9 mouse cellular contexts compared by ENCODE assay signal in genomic region chr9:62744558-62745275, GRCm38 (mm10).
A peak's percentile ranks its signal among the peaks of the same experiment; 100 is the strongest.
DNase-seq lines count a peak whose midpoint lies in the region; ATAC-seq and TF ChIP-seq lines count a peak whose summit lies in the region.
"Had no signal": no experiment of that assay in that cellular context is flagged by ENCODE, and none has a peak within 500 bp of the region (broad histone marks: within the 10 kb centered on the region; RNA-seq: fewer than 3 reads in every experiment).

No protein-coding gene starts in this region.

- TF ChIP-seq RAD21 in MEL (IDR thresholded peaks at IDR 0.05; ENCODE audit: low read depth, low read length): peak; percentile 78

- H3K27ac ChIP-seq in forebrain, postnatal 0 days (ENCODE audit: low read depth, low read length): no peak overlapping the region
- H3K27ac ChIP-seq in forebrain, embryonic 13.5 days: no peak overlapping the region
- H3K27ac ChIP-seq in liver, adult 2 months (replicated peaks; ENCODE audit: insufficient read depth, low read depth, low read length): no peak overlapping the region
- no peak overlapping the region for H3K27ac ChIP-seq in liver, embryonic 11.5 days (ENCODE audit: low read depth, low read length)
- no peak overlapping the region for H3K27ac ChIP-seq in MEL (ENCODE audit: control insufficient read depth, low read depth, low read length)
- H3K27ac ChIP-seq in cortical plate, adult 2 months (ENCODE audit: insufficient read depth, low read length): no peak overlapping the region
- no peak overlapping the region for H3K27ac ChIP-seq in lung, embryonic 16.5 days (ENCODE audit: low read length)
- H3K27ac ChIP-seq: limb, embryonic 12.5 days had no signal

- no peak for ATAC-seq in forebrain, postnatal 0 days
- no peak for ATAC-seq in forebrain, embryonic 13.5 days
- no peak for ATAC-seq in liver, embryonic 11.5 days (replicated peaks; ENCODE audit: low FRiP score)
- ATAC-seq in lung, embryonic 16.5 days (ENCODE audit: low read depth): peak; percentile 75
- no peak for ATAC-seq in megakaryocyte-erythroid progenitor cell, adult 5-6 weeks (replicated peaks; ENCODE audit: low FRiP score, low TSS enrichment, poor library complexity, severe bottlenecking)

- no peak overlapping the region for H3K4me3 ChIP-seq in forebrain, postnatal 0 days (ENCODE audit: low read depth, low read length)
- no peak overlapping the region for H3K4me3 ChIP-seq in forebrain, embryonic 13.5 days
- no peak overlapping the region for H3K4me3 ChIP-seq in liver, adult 2 months (ENCODE audit: insufficient read depth, low read depth, low read length)
- no peak overlapping the region for H3K4me3 ChIP-seq in liver, embryonic 11.5 days (ENCODE audit: low read depth, low read length)
- no peak overlapping the region for H3K4me3 ChIP-seq in MEL (ENCODE audit: control insufficient read depth in 1 of 2, insufficient read depth in 1 of 2, low read depth in 2 of 2, low read length in 2 of 2)
- H3K4me3 ChIP-seq in cortical plate, adult 2 months (ENCODE audit: insufficient read depth, low read length): no peak overlapping the region
- no peak overlapping the region for H3K4me3 ChIP-seq in lung, embryonic 16.5 days (ENCODE audit: low read length)
- H3K4me3 ChIP-seq: limb, embryonic 12.5 days had no signal

- H3K4me1 ChIP-seq in forebrain, postnatal 0 days (ENCODE audit: insufficient read depth): no peaks in the 10 kb centered on the region
- no peaks in the 10 kb centered on the region for H3K4me1 ChIP-seq in forebrain, embryonic 13.5 days
- H3K4me1 ChIP-seq in liver, adult 2 months (ENCODE audit: control insufficient read depth, insufficient read depth, low read length): no peaks in the 10 kb centered on the region
- H3K4me1 ChIP-seq in liver, embryonic 11.5 days (replicated peaks; ENCODE audit: control insufficient read depth, insufficient read depth, low read length): no peaks in the 10 kb centered on the region
- H3K4me1 ChIP-seq in MEL (ENCODE audit: control insufficient read depth in 1 of 2, insufficient read depth in 2 of 2, low read length in 2 of 2): no peaks in the 10 kb centered on the region
- H3K4me1 ChIP-seq in cortical plate, adult 2 months (ENCODE audit: control insufficient read depth, insufficient read depth, low read length): no peaks in the 10 kb centered on the region
- H3K4me1 ChIP-seq in lung, embryonic 16.5 days (replicated peaks; ENCODE audit: control insufficient read depth, insufficient read depth, low read length): peaks cover 8% of the 10 kb centered on the region
- H3K4me1 ChIP-seq: limb, embryonic 12.5 days had no signal

- peak; percentile 86 for TF ChIP-seq CTCF in forebrain, postnatal 0 days (IDR thresholded peaks at IDR 0.05; ENCODE audit: low read depth)
- TF ChIP-seq CTCF in liver, adult 2 months (IDR thresholded peaks at IDR 0.05; ENCODE audit: low read depth, low read length): peak; percentile 64
- TF ChIP-seq CTCF in MEL (IDR thresholded peaks at IDR 0.05 in 2 of 3, conservative IDR thresholded peaks at IDR 0.05 in 1 of 3; ENCODE audit: control insufficient read depth in 1 of 3, insufficient read depth in 1 of 3, low read depth in 2 of 3, low read length in 3 of 3, poor library complexity in 1 of 3, severe bottlenecking in 1 of 3): peak; percentile 83 to 87 (median 85)
- peak; percentile 76 for TF ChIP-seq CTCF in cortical plate, adult 2 months (IDR thresholded peaks at IDR 0.05; ENCODE audit: extremely low read depth, insufficient read depth, low read length)

- no peaks in the 10 kb centered on the region for H3K36me3 ChIP-seq in forebrain, postnatal 0 days (ENCODE audit: insufficient read depth)
- no peaks in the 10 kb centered on the region for H3K36me3 ChIP-seq in forebrain, embryonic 13.5 days (ENCODE audit: poor library complexity, severe bottlenecking)
- H3K36me3 ChIP-seq in liver, adult 2 months (ENCODE audit: control insufficient read depth, insufficient read depth, low read length): no peaks in the 10 kb centered on the region
- H3K36me3 ChIP-seq in liver, embryonic 11.5 days (ENCODE audit: control insufficient read depth, insufficient read depth, low read length): no peaks in the 10 kb centered on the region
- no peaks in the 10 kb centered on the region for H3K36me3 ChIP-seq in MEL (ENCODE audit: control insufficient read depth in 1 of 2, insufficient read depth in 2 of 2, low read length in 2 of 2)
- no peaks in the 10 kb centered on the region for H3K36me3 ChIP-seq in lung, embryonic 16.5 days (ENCODE audit: control insufficient read depth, insufficient read depth, low read length)

- no peak overlapping the region for H3K4me2 ChIP-seq in forebrain, postnatal 0 days (ENCODE audit: low read depth)
- no peak overlapping the region for H3K4me2 ChIP-seq in forebrain, embryonic 13.5 days
- no peak overlapping the region for H3K4me2 ChIP-seq in liver, embryonic 11.5 days
- H3K4me2 ChIP-seq in lung, embryonic 16.5 days (ENCODE audit: low read depth, low read length): no peak overlapping the region
- H3K4me2 ChIP-seq: limb, embryonic 12.5 days had no signal

- WGBS in forebrain, postnatal 0 days: 50% methylated on average over 7 of the region's 7 CpGs
- WGBS in forebrain, embryonic 13.5 days: 59% methylated on average over 7 of the region's 7 CpGs
- WGBS in liver, adult 2 months: 43% methylated on average over 7 of the region's 7 CpGs
- WGBS in liver, embryonic 11.5 days: 42% methylated on average over 7 of the region's 7 CpGs
- WGBS in lung, embryonic 16.5 days: 41% methylated on average over 7 of the region's 7 CpGs

- TF ChIP-seq POLR2A in liver, adult 2 months (IDR thresholded peaks at IDR 0.05; ENCODE audit: extremely low read depth, insufficient read depth, low read length): no peak
- TF ChIP-seq POLR2A in MEL (IDR thresholded peaks at IDR 0.05; ENCODE audit: control insufficient read depth in 1 of 2, insufficient read depth in 1 of 2, low read depth in 1 of 2, low read length in 2 of 2, poor library complexity in 1 of 2): no peak
- no peak for TF ChIP-seq POLR2A in cortical plate, adult 2 months (IDR thresholded peaks at IDR 0.05; ENCODE audit: extremely low read depth, insufficient read depth, low read length)

- H3K9me3 ChIP-seq in forebrain, postnatal 0 days (ENCODE audit: low read length): no peaks in the 10 kb centered on the region
- H3K9me3 ChIP-seq in forebrain, embryonic 13.5 days (replicated peaks): no peaks in the 10 kb centered on the region
- no peaks in the 10 kb centered on the region for H3K9me3 ChIP-seq in liver, embryonic 11.5 days (ENCODE audit: control insufficient read depth, low read length)
- H3K9me3 ChIP-seq in MEL (replicated peaks; ENCODE audit: insufficient read depth, low read length): no peaks in the 10 kb centered on the region
- no peaks in the 10 kb centered on the region for H3K9me3 ChIP-seq in lung, embryonic 16.5 days (ENCODE audit: control insufficient read depth, low read length)

- H3K9ac ChIP-seq in forebrain, postnatal 0 days: no peak overlapping the region
- no peak overlapping the region for H3K9ac ChIP-seq in forebrain, embryonic 13.5 days
- no peak overlapping the region for H3K9ac ChIP-seq in liver, adult 2 months (ENCODE audit: low read depth, low read length)
- no peak overlapping the region for H3K9ac ChIP-seq in liver, embryonic 11.5 days (ENCODE audit: low read depth, low read length)
- H3K9ac ChIP-seq in MEL (ENCODE audit: control insufficient read depth, low read depth, low read length, poor library complexity, severe bottlenecking): no peak overlapping the region
- no peak overlapping the region for H3K9ac ChIP-seq in lung, embryonic 16.5 days (ENCODE audit: low read length)
- H3K9ac ChIP-seq: limb, embryonic 12.5 days had no signal

- no peaks in the 10 kb centered on the region for H3K79me2 ChIP-seq in liver, adult 2 months (ENCODE audit: control insufficient read depth, insufficient read depth, low read length)
- H3K79me2 ChIP-seq in MEL (ENCODE audit: control insufficient read depth, insufficient read depth, low read length, poor library complexity): no peaks in the 10 kb centered on the region

- peak; percentile 69 for DNase-seq in forebrain, postnatal 0 days
- DNase-seq in liver, adult 2 months (ENCODE audit: extremely low read depth, low read depth, low spot score): peak; percentile 15
- no peak for DNase-seq in liver, embryonic 11.5 days (ENCODE audit: low spot score)
- DNase-seq in MEL (ENCODE audit: low read depth, low spot score): peak; percentile 58

- TF ChIP-seq EP300 in MEL (IDR thresholded peaks at IDR 0.05; ENCODE audit: low read depth in 1 of 2, low read length in 2 of 2): no peak

- no peaks in the 10 kb centered on the region for H3K27me3 ChIP-seq in forebrain, postnatal 0 days (ENCODE audit: insufficient read depth, low read length)
- H3K27me3 ChIP-seq in forebrain, embryonic 13.5 days: no peaks in the 10 kb centered on the region; the same call in 1 of the 2 replicates
- no peaks in the 10 kb centered on the region for H3K27me3 ChIP-seq in liver, adult 2 months (ENCODE audit: control insufficient read depth, insufficient read depth, low read length)
- no peaks in the 10 kb centered on the region for H3K27me3 ChIP-seq in liver, embryonic 11.5 days (replicated peaks; ENCODE audit: control insufficient read depth, insufficient read depth, low read length)
- 0 out of 4 replicates have a peak, but pooled peaks cover 0 to 2% of the 10 kb centered on the region in 2 experiments for H3K27me3 ChIP-seq in MEL (ENCODE audit: control insufficient read depth in 1 of 2, insufficient read depth in 2 of 2, low read length in 2 of 2)
- no peaks in the 10 kb centered on the region for H3K27me3 ChIP-seq in lung, embryonic 16.5 days (ENCODE audit: control insufficient read depth, insufficient read depth, low read depth, low read length)
- H3K27me3 ChIP-seq: limb, embryonic 12.5 days had no signal

TF ChIP-seq in MEL, 35 proteins besides CTCF, POLR2A, EP300 and RAD21:
- TF ChIP-seq MAX (IDR thresholded peaks at IDR 0.05; ENCODE audit: low read length) (no peak), ZC3H11A (IDR thresholded peaks at IDR 0.05; ENCODE audit: low read depth, low read length) (peak; percentile 67), MEF2A (IDR thresholded peaks at IDR 0.05; ENCODE audit: extremely low read depth, insufficient replicate concordance, low read depth, low read length, poor library complexity, severe bottlenecking) (no peak), USF1 (IDR thresholded peaks at IDR 0.05; ENCODE audit: low read depth, low read length) (no peak), SMC3 (IDR thresholded peaks at IDR 0.05; ENCODE audit: low read depth, low read length) (peak; percentile 82), MYC (IDR thresholded peaks at IDR 0.05; ENCODE audit: low read depth, low read length) (no peak), MAFK (IDR thresholded peaks at IDR 0.05; ENCODE audit: borderline replicate concordance, low read depth, low read length) (no peak), RCOR1 (IDR thresholded peaks at IDR 0.05; ENCODE audit: low read depth, low read length) (no peak)
TF ChIP-seq in MEL: peak in this region for 2.
